Mouse (Mus musculus): Measurements from ENCODE around the gene Pkd1l3.

Pkd1l3 gene

GRCm38 (mm10) chr8:109614243-109615210 is at the start of gene Pkd1l3:
Gene Pkd1l3, plus strand, starts transcription at chr8:109614517.
- DNase-seq (ENCODE audit: low spot score), result no peak

GRCm38 (mm10) chr8:109564766-109565165 is 49.6 kb upstream of the Pkd1l3 start:
- no peak for DNase-seq (ENCODE audit: low spot score)

- peak; percentile 96 for DNase-seq (ENCODE audit: low spot score)
Observed at GRCm38 (mm10) chr8:109565498-109566333, 48.6 kb upstream of the Pkd1l3 start, which contains the start of the genes Dhx38 and Txnl4b. Gene Dhx38, minus strand, starts transcription at chr8:109565861. Gene Txnl4b, plus strand, starts transcription at chr8:109565892.

GRCm38 (mm10) chr8:109571139-109571538 is 43.2 kb upstream of the Pkd1l3 start:
- DNase-seq (ENCODE audit: low spot score), result no peak

GRCm38 (mm10) chr8:109576311-109576710 is 38.0 kb upstream of the Pkd1l3 start:
- DNase-seq (ENCODE audit: low spot score), result no peak

- no peak for DNase-seq (ENCODE audit: low spot score)
Observed at GRCm38 (mm10) chr8:109578900-109579301, 35.4 kb upstream of the Pkd1l3 start, which contains the start of gene Hp. Gene Hp, minus strand, starts transcription at chr8:109579172.

GRCm38 (mm10) chr8:109584293-109584692 is 30.0 kb upstream of the Pkd1l3 start:
- DNase-seq (ENCODE audit: low spot score), result no peak

- no peak for DNase-seq (ENCODE audit: low spot score)
Observed at GRCm38 (mm10) chr8:109584830-109585229, 29.5 kb upstream of the Pkd1l3 start.

- no peak for DNase-seq (ENCODE audit: low spot score)
Observed at GRCm38 (mm10) chr8:109585652-109586051, 28.7 kb upstream of the Pkd1l3 start.

- peak; percentile 67 for DNase-seq (ENCODE audit: low spot score)
Observed at GRCm38 (mm10) chr8:109586972-109587504, 27.3 kb upstream of the Pkd1l3 start.

- no peak for DNase-seq (ENCODE audit: low spot score)
Observed at GRCm38 (mm10) chr8:109590901-109591300, 23.4 kb upstream of the Pkd1l3 start.

- DNase-seq (ENCODE audit: low spot score), result no peak
Observed at GRCm38 (mm10) chr8:109591367-109591766, 22.9 kb upstream of the Pkd1l3 start.

- no peak for DNase-seq (ENCODE audit: low spot score)
Observed at GRCm38 (mm10) chr8:109592164-109592563, 22.2 kb upstream of the Pkd1l3 start.

GRCm38 (mm10) chr8:109593117-109593788 is 21.1 kb upstream of the Pkd1l3 start:
- no peak for DNase-seq (ENCODE audit: low spot score)

- peak; percentile 68 for DNase-seq (ENCODE audit: low spot score)
Observed at GRCm38 (mm10) chr8:109595854-109596253, 18.5 kb upstream of the Pkd1l3 start.

- no peak for DNase-seq (ENCODE audit: low spot score)
Observed at GRCm38 (mm10) chr8:109606725-109607124, 7.6 kb upstream of the Pkd1l3 start.

- DNase-seq (ENCODE audit: low spot score), result no peak
Observed at GRCm38 (mm10) chr8:109607650-109608049, 6.7 kb upstream of the Pkd1l3 start.

- DNase-seq (ENCODE audit: low spot score), result peak; percentile 88
Observed at GRCm38 (mm10) chr8:109608271-109609152, 5.8 kb upstream of the Pkd1l3 start, which contains the start of gene Dhodh. Gene Dhodh, minus strand, starts transcription at chr8:109608673.

- DNase-seq (ENCODE audit: low spot score), result no peak
Observed at GRCm38 (mm10) chr8:109609153-109609502, 5.2 kb upstream of the Pkd1l3 start.

- DNase-seq (ENCODE audit: low spot score), result no peak
Observed at GRCm38 (mm10) chr8:109615569-109615968, 1.3 kb downstream of the Pkd1l3 start.

- no peak for DNase-seq (ENCODE audit: low spot score)
Observed at GRCm38 (mm10) chr8:109628638-109629037, 14.3 kb downstream of the Pkd1l3 start.
